Mouse (Mus musculus) hindlimb bud, embryonic 11.5 days (tissue): ENCODE measurements around the gene 1700029P11Rik.

Experiments used
- DNase-seq: peaks from one replicate; pipeline ENCODE4 v3.0.0-alpha.2; 2012; ENCODE audit warnings: low read depth, low spot score; ENCODE audit errors: extremely low spot score

Gene 1700029P11Rik

GRCm38 (mm10) chr15:81980321-81980720 lies at the start of gene 1700029P11Rik:
Gene 1700029P11Rik (plus strand): TSS chr15:81980540.
- no peak for DNase-seq

- no peak for DNase-seq
Measured at GRCm38 (mm10) chr15:81932951-81933470, 47.3 kb upstream of the 1700029P11Rik start.

GRCm38 (mm10) chr15:81933986-81934385 lies 46.4 kb upstream of the 1700029P11Rik start:
- DNase-seq, result no peak

- no peak for DNase-seq
Measured at GRCm38 (mm10) chr15:81935869-81936637, 44.3 kb upstream of the 1700029P11Rik start.

- DNase-seq, result no peak
Measured at GRCm38 (mm10) chr15:81936679-81937078, 43.7 kb upstream of the 1700029P11Rik start, which contains the start of gene Csdc2. Gene Csdc2 (plus strand): TSS chr15:81936759.

- no peak for DNase-seq
Measured at GRCm38 (mm10) chr15:81937098-81937972, 43.0 kb upstream of the 1700029P11Rik start.

- no peak for DNase-seq
Measured at GRCm38 (mm10) chr15:81938246-81938645, 42.1 kb upstream of the 1700029P11Rik start.

- no peak for DNase-seq
Measured at GRCm38 (mm10) chr15:81939157-81939715, 41.1 kb upstream of the 1700029P11Rik start.

- no peak for DNase-seq
Measured at GRCm38 (mm10) chr15:81939774-81940173, 40.6 kb upstream of the 1700029P11Rik start.

- DNase-seq, result no peak
Measured at GRCm38 (mm10) chr15:81940219-81940618, 40.1 kb upstream of the 1700029P11Rik start.

- no peak for DNase-seq
Measured at GRCm38 (mm10) chr15:81941010-81941409, 39.3 kb upstream of the 1700029P11Rik start.

- no peak for DNase-seq
Measured at GRCm38 (mm10) chr15:81943176-81943749, 37.1 kb upstream of the 1700029P11Rik start.

- DNase-seq, result no peak
Measured at GRCm38 (mm10) chr15:81949076-81949475, 31.3 kb upstream of the 1700029P11Rik start.

- no peak for DNase-seq
Measured at GRCm38 (mm10) chr15:81949476-81950131, 30.7 kb upstream of the 1700029P11Rik start.

- no peak for DNase-seq
Measured at GRCm38 (mm10) chr15:81950716-81951115, 29.6 kb upstream of the 1700029P11Rik start.

- no peak for DNase-seq
Measured at GRCm38 (mm10) chr15:81951159-81951558, 29.2 kb upstream of the 1700029P11Rik start.

GRCm38 (mm10) chr15:81952310-81952709 lies 28.0 kb upstream of the 1700029P11Rik start:
- no peak for DNase-seq

- DNase-seq, result no peak
Measured at GRCm38 (mm10) chr15:81954151-81954583, 26.2 kb upstream of the 1700029P11Rik start.

- no peak for DNase-seq
Measured at GRCm38 (mm10) chr15:81954716-81955115, 25.6 kb upstream of the 1700029P11Rik start.

- no peak for DNase-seq
Measured at GRCm38 (mm10) chr15:81955414-81955813, 24.9 kb upstream of the 1700029P11Rik start.
